Mouse (Mus musculus) hindbrain, embryonic 10.5 days (tissue): Measurements from ENCODE around the gene Olfr317. TPM values are rescaled to one million over a fixed set of nuclear protein-coding genes. Genes with fewer than 3 reads are reported as not detected.
"Not testable (repeated sequence)": the region's sequence is repeated elsewhere in the genome, so short reads cannot be mapped to it uniquely, and the experiment has no call there.

ENCODE experiments used
- DNase-seq: peaks from one replicate; pipeline ENCODE4 v3.0.0-alpha.2; 2017; ENCODE audit warnings: low spot score
- H3K27ac ChIP-seq: fragments of 300-500 bp; sonication (generic); 2 replicates; pipeline ENCODE4 v1.5.1; 2016; ENCODE audit warnings: mild to moderate bottlenecking, moderate library complexity
- H3K27me3 ChIP-seq: fragments of 300-500 bp; sonication (generic); 2 replicates; pipeline ENCODE4 v1.6.1; 2016; ENCODE audit warnings: mild to moderate bottlenecking; ENCODE audit not compliant: poor library complexity, insufficient read depth, severe bottlenecking
- H3K36me3 ChIP-seq: fragments of 300-500 bp; sonication (generic); 2 replicates; pipeline ENCODE4 v1.6.1; 2016; ENCODE audit warnings: mild to moderate bottlenecking, moderate library complexity
- H3K4me1 ChIP-seq: fragments of 300-500 bp; sonication (generic); replicated peaks from 2 replicates; pipeline ENCODE4 v1.6.1; 2016; ENCODE audit warnings: mild to moderate bottlenecking
- H3K4me3 ChIP-seq: fragments of 300-500 bp; sonication (generic); 2 replicates; pipeline ENCODE4 v1.5.1; 2016; ENCODE audit warnings: mild to moderate bottlenecking, moderate library complexity
- H3K9me3 ChIP-seq: fragments of 300-500 bp; sonication (generic); 2 replicates; pipeline ENCODE4 v1.6.1; 2016; ENCODE audit warnings: mild to moderate bottlenecking, moderate library complexity
- WGBS: fragments of 180-500 bp; shearing (Covaris S2); methylation state at CpG from one replicate; pipeline ENCODE4 v1.1.7; 2016; 5-methylcytosine and 5-hydroxymethylcytosine counted together
- polyA plus RNA-seq: library from polyadenylated mRNA; unstranded; fragments of >200 nt; fragmentation: Nextera tagmentation; extraction: Ambion mirVana; gene quantifications from 2 replicates; pipeline ENCODE4 v1.2.1, GENCODE M21; 2016

Olfr317 gene
- not detected in 2 replicates for polyA plus RNA-seq

- 75% methylated on average over 4 of the region's 4 CpGs for WGBS
- no peak for DNase-seq
- H3K27me3 ChIP-seq = no peaks in the 10 kb centered on the region
Measured at GRCm38 (mm10) chr11:58738792-58739262, at the start of gene Olfr317. Olfr317 (minus strand) TSS chr11:58739212.

GRCm38 (mm10) chr11:58788346-58788745, 49.3 kb upstream of the Olfr317 start:
- WGBS = 83% methylated on average over 8 of the region's 8 CpGs
- H3K36me3 ChIP-seq = no peaks in the 10 kb centered on the region

More at GRCm38 (mm10) chr11:58738792-58739262, at the start of gene Olfr317:
- Histone ChIP-seq H3K4me3 (no peak within 1 kb of the TSS), H3K27ac (no peak within 1 kb of the TSS), H3K9me3 (no peaks in the 10 kb centered on the region), H3K4me1 (no peaks in the 10 kb centered on the region), H3K36me3 (no peaks in the 10 kb centered on the region)

GRCm38 (mm10) chr11:58787651-58788050, 48.6 kb upstream of the Olfr317 start:
- H3K36me3 ChIP-seq = no peaks in the 10 kb centered on the region
- peaks cover 8% of the 10 kb centered on the region for H3K4me1 ChIP-seq
- no peak for DNase-seq
- no peaks in the 10 kb centered on the region for H3K27me3 ChIP-seq
- no peaks in the 10 kb centered on the region for H3K9me3 ChIP-seq
- H3K27ac ChIP-seq = no peak overlapping the region
- WGBS = 89% methylated on average over 10 of the region's 10 CpGs
- H3K4me3 ChIP-seq = no peak overlapping the region

More at GRCm38 (mm10) chr11:58788346-58788745, 49.3 kb upstream of the Olfr317 start:
- no peak overlapping the region for H3K4me3 ChIP-seq
- no peak for DNase-seq
- H3K27ac ChIP-seq = no peak overlapping the region
- no peaks in the 10 kb centered on the region for H3K9me3 ChIP-seq
- no peaks in the 10 kb centered on the region for H3K27me3 ChIP-seq
- H3K4me1 ChIP-seq = peaks cover 8% of the 10 kb centered on the region

- H3K27me3 ChIP-seq = no peaks in the 10 kb centered on the region
- H3K4me3 ChIP-seq = no peak overlapping the region
- no peak for DNase-seq
- H3K4me1 ChIP-seq = peaks cover under 1% of the 10 kb centered on the region
- H3K9me3 ChIP-seq = no peaks in the 10 kb centered on the region
- H3K36me3 ChIP-seq = no peaks in the 10 kb centered on the region
- no peak overlapping the region for H3K27ac ChIP-seq
- 73% methylated on average over 2 of the region's 2 CpGs for WGBS
Measured at GRCm38 (mm10) chr11:58784182-58784581, 45.2 kb upstream of the Olfr317 start.

GRCm38 (mm10) chr11:58782480-58783089, 43.6 kb upstream of the Olfr317 start, which contains the start of gene Olfr314:
Olfr314 (plus strand) TSS chr11:58782952.
- Histone ChIP-seq H3K9me3 (no peaks in the 10 kb centered on the region), H3K27ac (no peak within 1 kb of the TSS), H3K4me1 (no peaks in the 10 kb centered on the region; the same call in 1 of the 2 replicates), H3K27me3 (no peaks in the 10 kb centered on the region), H3K36me3 (no peaks in the 10 kb centered on the region), H3K4me3 (no peak within 1 kb of the TSS)
- WGBS = 81% methylated on average over 6 of the region's 6 CpGs
- DNase-seq = no peak

- Histone ChIP-seq H3K27me3 (no peaks in the 10 kb centered on the region), H3K4me3 (no peak within 1 kb of the TSS), H3K27ac (no peak within 1 kb of the TSS), H3K36me3 (no peaks in the 10 kb centered on the region), H3K4me1 (no peaks in the 10 kb centered on the region), H3K9me3 (no peaks in the 10 kb centered on the region)
- DNase-seq = no peak
Measured at GRCm38 (mm10) chr11:58772888-58773287, 33.9 kb upstream of the Olfr317 start, which contains the start of gene Olfr315. Olfr315 (plus strand) TSS chr11:58773188.

GRCm38 (mm10) chr11:58752434-58752833, 13.4 kb upstream of the Olfr317 start, which contains the start of gene Olfr316:
Olfr316 (plus strand) TSS chr11:58752734.
- DNase-seq = no peak
- Histone ChIP-seq H3K9me3 (no peaks in the 10 kb centered on the region), H3K36me3 (no peaks in the 10 kb centered on the region), H3K4me1 (no peaks in the 10 kb centered on the region), H3K4me3 (no peak within 1 kb of the TSS), H3K27me3 (no peaks in the 10 kb centered on the region), H3K27ac (no peak within 1 kb of the TSS)
- WGBS = 90% methylated on average over 2 of the region's 2 CpGs

- H3K4me3 ChIP-seq = not testable (repeated sequence)
Measured at GRCm38 (mm10) chr11:58751096-58751495, 12.1 kb upstream of the Olfr317 start.

GRCm38 (mm10) chr11:58733372-58733771, 5.6 kb downstream of the Olfr317 start:
- no peak for DNase-seq
- H3K4me1 ChIP-seq = no peaks in the 10 kb centered on the region
- WGBS = 68% methylated on average over 3 of the region's 3 CpGs

More at GRCm38 (mm10) chr11:58751096-58751495, 12.1 kb upstream of the Olfr317 start:
- not testable (repeated sequence) for H3K27ac ChIP-seq, DNase-seq, H3K9me3 ChIP-seq, H3K36me3 ChIP-seq, H3K27me3 ChIP-seq, H3K4me1 ChIP-seq
- WGBS = 76% methylated on average over 18 of the region's 18 CpGs

GRCm38 (mm10) chr11:58727896-58728650, 10.9 kb downstream of the Olfr317 start:
- H3K4me3 ChIP-seq, H3K27me3 ChIP-seq, H3K27ac ChIP-seq, H3K4me1 ChIP-seq, H3K9me3 ChIP-seq, DNase-seq, H3K36me3 ChIP-seq: not testable (repeated sequence)
- 87% methylated on average over 6 of the region's 6 CpGs for WGBS

More at GRCm38 (mm10) chr11:58733372-58733771, 5.6 kb downstream of the Olfr317 start:
- Histone ChIP-seq H3K27ac (no peak overlapping the region), H3K4me3 (no peak overlapping the region), H3K27me3 (no peaks in the 10 kb centered on the region), H3K9me3 (no peaks in the 10 kb centered on the region), H3K36me3 (no peaks in the 10 kb centered on the region)

- Histone ChIP-seq H3K4me1 (no peaks in the 10 kb centered on the region), H3K27me3 (no peaks in the 10 kb centered on the region), H3K36me3 (no peaks in the 10 kb centered on the region), H3K4me3 (no peak within 1 kb of the TSS), H3K9me3 (no peaks in the 10 kb centered on the region), H3K27ac (no peak within 1 kb of the TSS)
- DNase-seq = no peak
Measured at GRCm38 (mm10) chr11:58723914-58724313, 15.1 kb downstream of the Olfr317 start, which contains the start of gene Olfr318. Olfr318 (minus strand) TSS chr11:58724014.

- H3K27me3 ChIP-seq = no peaks in the 10 kb centered on the region
- no peak for DNase-seq
- no peaks in the 10 kb centered on the region for H3K36me3 ChIP-seq
- H3K4me3 ChIP-seq = no peak overlapping the region
- no peak overlapping the region for H3K27ac ChIP-seq
- no peaks in the 10 kb centered on the region for H3K4me1 ChIP-seq
- 84% methylated on average over 4 of the region's 4 CpGs for WGBS
- H3K9me3 ChIP-seq = no peaks in the 10 kb centered on the region
Measured at GRCm38 (mm10) chr11:58719701-58720100, 19.3 kb downstream of the Olfr317 start.

- WGBS = 89% methylated on average over 7 of the region's 7 CpGs
- not testable (repeated sequence) for H3K4me1 ChIP-seq, H3K9me3 ChIP-seq, H3K4me3 ChIP-seq, DNase-seq, H3K36me3 ChIP-seq, H3K27ac ChIP-seq, H3K27me3 ChIP-seq
Measured at GRCm38 (mm10) chr11:58717723-58718122, 21.3 kb downstream of the Olfr317 start.
